Mouse (Mus musculus): ENCODE results near the gene Gm10234. TPM values are rescaled to one million over a fixed set of nuclear protein-coding genes. Genes with fewer than 3 reads are reported as not detected.

Gene Gm10234
- polyA plus RNA-seq (2012; rRNA removed) (not detected in 2 replicates), polyA plus RNA-seq (2014; fragmentation: Nextera tagmentation; extraction: Ambion mirVana) (not detected in 2 replicates)

- Histone ChIP-seq H3K36me3 (ENCODE audit: control insufficient read depth, insufficient read depth, low read length) (no peaks in the 10 kb centered on the region), H3K9me3 (ENCODE audit: control insufficient read depth, low read length) (no peaks in the 10 kb centered on the region), H3K9ac (ENCODE audit: low read depth, low read length, severe bottlenecking) (no peak within 1 kb of the TSS), H3K27me3 (ENCODE audit: control insufficient read depth, insufficient read depth, low read length) (no peaks in the 10 kb centered on the region), H3K27ac (replicated peaks; ENCODE audit: low read depth, low read length) (no peak within 1 kb of the TSS), H3K4me3 (replicated peaks; ENCODE audit: low read length) (no peak within 1 kb of the TSS), H3K4me1 (ENCODE audit: control insufficient read depth, insufficient read depth, low read length) (no peaks in the 10 kb centered on the region), H3K4me2 (replicated peaks; ENCODE audit: low read depth, low read length, severe bottlenecking) (no peak within 1 kb of the TSS)
- DNase-seq (ENCODE audit: low spot score) (no peak), ATAC-seq (ENCODE audit: low FRiP score, low read depth) (no peak)
- no peak for TF ChIP-seq POLR2A (IDR thresholded peaks at IDR 0.05; ENCODE audit: borderline replicate concordance, extremely low read depth, insufficient read depth, insufficient read length)
Measured at GRCm38 (mm10) chr6:95321812-95322211, at the start of gene Gm10234. Gm10234 (plus strand) TSS chr6:95322112.

- H3K27me3 ChIP-seq (ENCODE audit: control insufficient read depth, insufficient read depth, low read length) = no peaks in the 10 kb centered on the region
- 88% methylated on average over 1 of the region's 1 CpGs for WGBS
- no peak for ATAC-seq (ENCODE audit: low FRiP score, low read depth)
Measured at GRCm38 (mm10) chr6:95277633-95278032, 44.3 kb upstream of the Gm10234 start.

GRCm38 (mm10) chr6:95296025-95296424, 25.9 kb upstream of the Gm10234 start:
- no peak for TF ChIP-seq POLR2A (IDR thresholded peaks at IDR 0.05; ENCODE audit: borderline replicate concordance, extremely low read depth, insufficient read depth, insufficient read length)
- 59% methylated on average over 4 of the region's 4 CpGs for WGBS
- Histone ChIP-seq H3K4me3 (replicated peaks; ENCODE audit: low read length) (no peak overlapping the region), H3K4me1 (ENCODE audit: control insufficient read depth, insufficient read depth, low read length) (no peaks in the 10 kb centered on the region), H3K27ac (replicated peaks; ENCODE audit: low read depth, low read length) (no peak overlapping the region), H3K27me3 (ENCODE audit: control insufficient read depth, insufficient read depth, low read length) (no peaks in the 10 kb centered on the region), H3K4me2 (replicated peaks; ENCODE audit: low read depth, low read length, severe bottlenecking) (no peak overlapping the region), H3K36me3 (ENCODE audit: control insufficient read depth, insufficient read depth, low read length) (no peaks in the 10 kb centered on the region), H3K9ac (ENCODE audit: low read depth, low read length, severe bottlenecking) (no peak overlapping the region), H3K9me3 (ENCODE audit: control insufficient read depth, low read length) (no peaks in the 10 kb centered on the region)
- DNase-seq (ENCODE audit: low spot score) = no peak
- ATAC-seq (ENCODE audit: low FRiP score, low read depth) = no peak

More at GRCm38 (mm10) chr6:95277633-95278032, 44.3 kb upstream of the Gm10234 start:
- Histone ChIP-seq H3K9ac (ENCODE audit: low read depth, low read length, severe bottlenecking) (no peak overlapping the region), H3K27ac (replicated peaks; ENCODE audit: low read depth, low read length) (no peak overlapping the region), H3K4me3 (replicated peaks; ENCODE audit: low read length) (no peak overlapping the region), H3K36me3 (ENCODE audit: control insufficient read depth, insufficient read depth, low read length) (no peaks in the 10 kb centered on the region), H3K9me3 (ENCODE audit: control insufficient read depth, low read length) (no peaks in the 10 kb centered on the region), H3K4me2 (replicated peaks; ENCODE audit: low read depth, low read length, severe bottlenecking) (no peak overlapping the region), H3K4me1 (ENCODE audit: control insufficient read depth, insufficient read depth, low read length) (no peaks in the 10 kb centered on the region)
- TF ChIP-seq POLR2A (IDR thresholded peaks at IDR 0.05; ENCODE audit: borderline replicate concordance, extremely low read depth, insufficient read depth, insufficient read length) = no peak
- no peak for DNase-seq (ENCODE audit: low spot score)

- Histone ChIP-seq H3K4me3 (replicated peaks; ENCODE audit: low read length) (no peak overlapping the region), H3K27me3 (ENCODE audit: control insufficient read depth, insufficient read depth, low read length) (no peaks in the 10 kb centered on the region), H3K9me3 (ENCODE audit: control insufficient read depth, low read length) (no peaks in the 10 kb centered on the region), H3K36me3 (ENCODE audit: control insufficient read depth, insufficient read depth, low read length) (no peaks in the 10 kb centered on the region), H3K9ac (ENCODE audit: low read depth, low read length, severe bottlenecking) (no peak overlapping the region), H3K4me2 (replicated peaks; ENCODE audit: low read depth, low read length, severe bottlenecking) (no peak overlapping the region), H3K4me1 (ENCODE audit: control insufficient read depth, insufficient read depth, low read length) (no peaks in the 10 kb centered on the region), H3K27ac (replicated peaks; ENCODE audit: low read depth, low read length) (no peak overlapping the region)
- DNase-seq (ENCODE audit: low spot score) (no peak), ATAC-seq (ENCODE audit: low FRiP score, low read depth) (no peak)
- TF ChIP-seq POLR2A (IDR thresholded peaks at IDR 0.05; ENCODE audit: borderline replicate concordance, extremely low read depth, insufficient read depth, insufficient read length) = no peak
- WGBS = 69% methylated on average over 3 of the region's 3 CpGs
Measured at GRCm38 (mm10) chr6:95298387-95298786, 23.5 kb upstream of the Gm10234 start.

GRCm38 (mm10) chr6:95300658-95301057, 21.3 kb upstream of the Gm10234 start:
- no peaks in the 10 kb centered on the region for H3K4me1 ChIP-seq (ENCODE audit: control insufficient read depth, insufficient read depth, low read length)
- ATAC-seq (ENCODE audit: low FRiP score, low read depth) (no peak), DNase-seq (ENCODE audit: low spot score) (no peak)

GRCm38 (mm10) chr6:95331191-95331590, 9.3 kb downstream of the Gm10234 start:
- DNase-seq (ENCODE audit: low spot score) (peak; percentile 6), ATAC-seq (ENCODE audit: low FRiP score, low read depth) (no peak)
- Histone ChIP-seq H3K9me3 (ENCODE audit: control insufficient read depth, low read length) (no peaks in the 10 kb centered on the region), H3K27ac (replicated peaks; ENCODE audit: low read depth, low read length) (no peak overlapping the region), H3K9ac (ENCODE audit: low read depth, low read length, severe bottlenecking) (no peak overlapping the region), H3K4me2 (replicated peaks; ENCODE audit: low read depth, low read length, severe bottlenecking) (no peak overlapping the region), H3K36me3 (ENCODE audit: control insufficient read depth, insufficient read depth, low read length) (no peaks in the 10 kb centered on the region), H3K4me3 (replicated peaks; ENCODE audit: low read length) (no peak overlapping the region), H3K27me3 (ENCODE audit: control insufficient read depth, insufficient read depth, low read length) (no peaks in the 10 kb centered on the region), H3K4me1 (ENCODE audit: control insufficient read depth, insufficient read depth, low read length) (0 out of 2 replicates have a peak, but pooled peaks cover 2% of the 10 kb centered on the region)
- WGBS = 38% methylated on average over 5 of the region's 5 CpGs
- no peak for TF ChIP-seq POLR2A (IDR thresholded peaks at IDR 0.05; ENCODE audit: borderline replicate concordance, extremely low read depth, insufficient read depth, insufficient read length)

More at GRCm38 (mm10) chr6:95300658-95301057, 21.3 kb upstream of the Gm10234 start:
- H3K9ac ChIP-seq (ENCODE audit: low read depth, low read length, severe bottlenecking) = no peak overlapping the region
- no peaks in the 10 kb centered on the region for H3K27me3 ChIP-seq (ENCODE audit: control insufficient read depth, insufficient read depth, low read length)
- no peak overlapping the region for H3K4me2 ChIP-seq (replicated peaks; ENCODE audit: low read depth, low read length, severe bottlenecking)
- WGBS = 84% methylated on average over 2 of the region's 2 CpGs
- no peak overlapping the region for H3K4me3 ChIP-seq (replicated peaks; ENCODE audit: low read length)
- H3K9me3 ChIP-seq (ENCODE audit: control insufficient read depth, low read length) = no peaks in the 10 kb centered on the region
- no peak for TF ChIP-seq POLR2A (IDR thresholded peaks at IDR 0.05; ENCODE audit: borderline replicate concordance, extremely low read depth, insufficient read depth, insufficient read length)
- H3K27ac ChIP-seq (replicated peaks; ENCODE audit: low read depth, low read length) = no peak overlapping the region
- H3K36me3 ChIP-seq (ENCODE audit: control insufficient read depth, insufficient read depth, low read length) = no peaks in the 10 kb centered on the region

All from limb, embryonic 14.5 days (tissue).